Mouse (Mus musculus): ENCODE measurements at regions not wholly inside any gene's neighbourhood (a gene's known extent, or its start where the extent isn't known, plus 50 kb on each side); places are given as distances from the start of the nearest gene placed in this dataset.

- no peak for TF ChIP-seq POLR2A (IDR thresholded peaks at IDR 0.05; ENCODE audit: control insufficient read depth, low read depth, low read length)
- no peak for TF ChIP-seq CTCF (IDR thresholded peaks at IDR 0.05; ENCODE audit: control insufficient read depth, insufficient read depth, insufficient replicate concordance, low read depth, low read length)
Measured at GRCm38 (mm10) chr4:25460127-25460526, 178.5 kb upstream of the Ufl1 start.
